Comparison of ENCODE assay signal across 8 mouse cellular contexts in genomic region chr1:79775927-79776458, GRCm38 (mm10). TPM values are rescaled to one million over a fixed set of nuclear protein-coding genes. Genes with fewer than 3 reads are reported as not detected.
DNase-seq lines count a peak whose midpoint lies in the region; ATAC-seq and TF ChIP-seq lines count a peak whose summit lies in the region.

Gene Mrpl44 (plus strand): TSS chr1:79776018.
Gene Wdfy1 (minus strand): TSS chr1:79776143.

- peak within 1 kb of the TSS; percentile 82 for H3K4me3 ChIP-seq in C2C12 (ENCODE audit: insufficient read depth, poor library complexity, severe bottlenecking)
- H3K4me3 ChIP-seq in erythroblast, embryonic 14.5 days (replicated peaks) = peak within 1 kb of the TSS; percentile 86
- peak within 1 kb of the TSS; percentile 68 for H3K4me3 ChIP-seq in heart, embryonic 11.5 days (ENCODE audit: low read depth, low read length)
- peak within 1 kb of the TSS; percentile 91 for H3K4me3 ChIP-seq in kidney, embryonic 16.5 days (ENCODE audit: low read length)
- peak within 1 kb of the TSS; percentile 88 for H3K4me3 ChIP-seq in liver, adult 2 months (ENCODE audit: insufficient read depth, low read depth, low read length)
- peak within 1 kb of the TSS; percentile 43 for H3K4me3 ChIP-seq in myocyte

- peak; percentile 97 for ATAC-seq in heart, embryonic 11.5 days (replicated peaks; ENCODE audit: insufficient number of reproducible peaks, low FRiP score, low TSS enrichment)
- ATAC-seq in kidney, embryonic 16.5 days (ENCODE audit: low FRiP score, low TSS enrichment) = peak; percentile 100

- peaks cover 13% of the 10 kb centered on the region for H3K79me3 ChIP-seq in C2C12 (ENCODE audit: low read depth)

- under 1% methylated on average over 38 of the region's 38 CpGs for WGBS in heart, embryonic 11.5 days (ENCODE audit: insufficient replicate concordance)
- under 1% methylated on average over 38 of the region's 38 CpGs for WGBS in kidney, embryonic 16.5 days
- WGBS in liver, adult 2 months = under 1% methylated on average over 38 of the region's 38 CpGs

- TF ChIP-seq POLR2A in brain, embryonic 14.5 days (IDR thresholded peaks at IDR 0.05; ENCODE audit: borderline replicate concordance, extremely low read depth, insufficient read depth, insufficient read length, poor library complexity, severe bottlenecking) = peak; percentile 45; the same call in 1 of the 2 replicates
- 0 out of 2 replicates have a peak, but pooled peaks have one; percentile 12 for TF ChIP-seq POLR2A in liver, adult 2 months (IDR thresholded peaks at IDR 0.05; ENCODE audit: extremely low read depth, insufficient read depth, low read length)
- TF ChIP-seq POLR2A in myocyte (IDR thresholded peaks at IDR 0.05; ENCODE audit: insufficient read length, low read depth) = peak; percentile 65

- H3ac ChIP-seq in C2C12 (ENCODE audit: control insufficient read depth, insufficient read length, low read depth) = peak within 1 kb of the TSS; percentile 69
- H3ac ChIP-seq in myocyte (ENCODE audit: control insufficient read depth, insufficient read length) = peak within 1 kb of the TSS; percentile 74

- no peak for TF ChIP-seq CTCF in C2C12 (IDR thresholded peaks at IDR 0.05; ENCODE audit: control insufficient read depth, insufficient read depth, insufficient read length)
- no peak for TF ChIP-seq CTCF in brain, embryonic 14.5 days (IDR thresholded peaks at IDR 0.05; ENCODE audit: borderline replicate concordance, extremely low read depth, insufficient read depth, insufficient read length)
- TF ChIP-seq CTCF in liver, adult 2 months (IDR thresholded peaks at IDR 0.05; ENCODE audit: low read depth, low read length) = no peak

- peak; percentile 99 for DNase-seq in brain, embryonic 14.5 days (ENCODE audit: low read depth)
- DNase-seq in liver, adult 2 months (ENCODE audit: extremely low read depth, low read depth, low spot score) = peak; percentile 94
- DNase-seq in splenic B cell, adult 2 months (ENCODE audit: low read depth, low spot score) = peak; percentile 97

- peaks cover 30% of the 10 kb centered on the region for H3K36me3 ChIP-seq in C2C12 (ENCODE audit: control insufficient read depth, insufficient read depth)
- peaks cover 31% of the 10 kb centered on the region for H3K36me3 ChIP-seq in erythroblast, embryonic 14.5 days (ENCODE audit: control insufficient read depth)
- peaks cover 15% of the 10 kb centered on the region for H3K36me3 ChIP-seq in heart, embryonic 11.5 days (ENCODE audit: control insufficient read depth, insufficient read depth, low read length)
- H3K36me3 ChIP-seq in kidney, embryonic 16.5 days (ENCODE audit: insufficient read depth, low read length) = peaks cover 24% of the 10 kb centered on the region
- peaks cover 26% of the 10 kb centered on the region for H3K36me3 ChIP-seq in liver, adult 2 months (ENCODE audit: control insufficient read depth, insufficient read depth, low read length)
- peaks cover 16% of the 10 kb centered on the region for H3K36me3 ChIP-seq in myocyte (ENCODE audit: control insufficient read depth, insufficient read depth)
- peaks cover 14% of the 10 kb centered on the region for H3K36me3 ChIP-seq in splenic B cell, adult 2 months (ENCODE audit: control insufficient read depth, insufficient read depth, low read length, poor library complexity, severe bottlenecking)

- no peaks in the 10 kb centered on the region for H3K9me3 ChIP-seq in erythroblast, embryonic 14.5 days (ENCODE audit: control insufficient read depth, low read length)
- H3K9me3 ChIP-seq in heart, embryonic 11.5 days (replicated peaks; ENCODE audit: control insufficient read depth, low read length) = no peaks in the 10 kb centered on the region
- no peaks in the 10 kb centered on the region for H3K9me3 ChIP-seq in kidney, embryonic 16.5 days (ENCODE audit: low read length)

- H3K27me3 ChIP-seq in C2C12 (ENCODE audit: control insufficient read depth, insufficient read depth, insufficient read length) = no peaks in the 10 kb centered on the region
- H3K27me3 ChIP-seq in erythroblast, embryonic 14.5 days (ENCODE audit: control insufficient read depth) = no peaks in the 10 kb centered on the region
- no peaks in the 10 kb centered on the region for H3K27me3 ChIP-seq in heart, embryonic 11.5 days (ENCODE audit: control insufficient read depth, insufficient read depth, low read length)
- no peaks in the 10 kb centered on the region for H3K27me3 ChIP-seq in kidney, embryonic 16.5 days (ENCODE audit: insufficient read depth, low read length)
- no peaks in the 10 kb centered on the region for H3K27me3 ChIP-seq in liver, adult 2 months (ENCODE audit: control insufficient read depth, insufficient read depth, low read length)
- H3K27me3 ChIP-seq in myocyte (ENCODE audit: control insufficient read depth, insufficient read depth, insufficient read length) = no peaks in the 10 kb centered on the region
- no peaks in the 10 kb centered on the region for H3K27me3 ChIP-seq in splenic B cell, adult 2 months (ENCODE audit: control insufficient read depth, insufficient read depth, low read length, poor library complexity, severe bottlenecking)

- peaks cover 10% of the 10 kb centered on the region for H3K4me1 ChIP-seq in erythroblast, embryonic 14.5 days (ENCODE audit: control insufficient read depth)
- peaks cover 2% of the 10 kb centered on the region; the same call in 1 of the 2 replicates for H3K4me1 ChIP-seq in heart, embryonic 11.5 days (ENCODE audit: control insufficient read depth, insufficient read depth, low read length)
- H3K4me1 ChIP-seq in kidney, embryonic 16.5 days (ENCODE audit: insufficient read depth, low read length) = peaks cover 3% of the 10 kb centered on the region; the same call in 1 of the 2 replicates
- peaks cover 1% of the 10 kb centered on the region; the same call in 1 of the 2 replicates for H3K4me1 ChIP-seq in liver, adult 2 months (ENCODE audit: control insufficient read depth, insufficient read depth, low read length)

- H3K9ac ChIP-seq in heart, embryonic 11.5 days (ENCODE audit: low read depth, low read length) = peak within 1 kb of the TSS; percentile 81
- peak within 1 kb of the TSS; percentile 93 for H3K9ac ChIP-seq in kidney, embryonic 16.5 days (replicated peaks; ENCODE audit: low read length)
- peak within 1 kb of the TSS; percentile 89 for H3K9ac ChIP-seq in liver, adult 2 months (ENCODE audit: low read depth, low read length)

- peaks cover 25% of the 10 kb centered on the region for H3K79me2 ChIP-seq in C2C12 (ENCODE audit: control insufficient read depth, insufficient read depth)
- H3K79me2 ChIP-seq in liver, adult 2 months (ENCODE audit: control insufficient read depth, insufficient read depth, low read length) = 0 out of 2 replicates have a peak, but pooled peaks cover 2% of the 10 kb centered on the region
- peaks cover 13% of the 10 kb centered on the region for H3K79me2 ChIP-seq in myocyte (ENCODE audit: control insufficient read depth, insufficient read depth)

- H3K27ac ChIP-seq in heart, embryonic 11.5 days (ENCODE audit: low read depth, low read length) = peak within 1 kb of the TSS; percentile 73
- peak within 1 kb of the TSS; percentile 85 for H3K27ac ChIP-seq in kidney, embryonic 16.5 days (ENCODE audit: low read length)
- peak within 1 kb of the TSS; percentile 37 for H3K27ac ChIP-seq in liver, adult 2 months (replicated peaks; ENCODE audit: insufficient read depth, low read depth, low read length)

- peak within 1 kb of the TSS; percentile 69 for H3K4me2 ChIP-seq in heart, embryonic 11.5 days
- peak within 1 kb of the TSS; percentile 72 for H3K4me2 ChIP-seq in kidney, embryonic 16.5 days (replicated peaks; ENCODE audit: low read depth, low read length)
- H3K4me2 ChIP-seq in myocyte (ENCODE audit: low read depth) = peak within 1 kb of the TSS; percentile 69

TF ChIP-seq in C2C12, 6 proteins besides CTCF, POLR2A, EP300 and RAD21:
- TF ChIP-seq MAX (IDR thresholded peaks at IDR 0.05) (peak; percentile 86), FOSL1 (IDR thresholded peaks at IDR 0.05; ENCODE audit: insufficient read depth, low read length, poor library complexity, severe bottlenecking) (no peak), MYOG (IDR thresholded peaks at IDR 0.05; ENCODE audit: control insufficient read depth, extremely low read depth, insufficient read length) (no peak), CEBPB (IDR thresholded peaks at IDR 0.05; ENCODE audit: low read depth) (no peak)

TF ChIP-seq in myocyte, 11 proteins besides CTCF, POLR2A, EP300 and RAD21 (continues in another document):
- peak; percentile 18 for TF ChIP-seq E2F4 (IDR thresholded peaks at IDR 0.05; ENCODE audit: insufficient read depth)
- TF ChIP-seq MYOD1 (IDR thresholded peaks at IDR 0.05; ENCODE audit: control insufficient read depth in 1 of 3, insufficient read length in 2 of 3, low read depth in 2 of 3) = no peak
- peak; percentile 62 for TF ChIP-seq MAX (IDR thresholded peaks at IDR 0.05; ENCODE audit: low read depth)
- peak; percentile 73 for TF ChIP-seq SRF (IDR thresholded peaks at IDR 0.05; ENCODE audit: control insufficient read depth, insufficient read length, low read depth)
- no peak for TF ChIP-seq USF1 (IDR thresholded peaks at IDR 0.05; ENCODE audit: low read depth)
- no peak for TF ChIP-seq TCF3 (IDR thresholded peaks at IDR 0.05; ENCODE audit: insufficient read length, low read depth)
- TF ChIP-seq TCF12 (IDR thresholded peaks at IDR 0.05; ENCODE audit: insufficient read depth, poor library complexity, severe bottlenecking) = no peak
- peak in 1 of 3 experiments; percentile 48 for TF ChIP-seq MYOG (IDR thresholded peaks at IDR 0.05; ENCODE audit: control insufficient read depth in 1 of 3, insufficient read depth in 1 of 3, insufficient read length in 2 of 3, low read depth in 2 of 3)
- TF ChIP-seq REST (IDR thresholded peaks at IDR 0.05; ENCODE audit: insufficient read depth, insufficient read length) = no peak

RNA-seq across cellular contexts. Expression of gene Mrpl44, which starts in this region (rescaled TPM):
- polyA plus RNA-seq in C2C12 (2012; fragmentation: generic; extraction: Trizol) = 22.8 TPM
- 21.6 and 22.7 TPM in 2 replicates for polyA plus RNA-seq in brain, embryonic 14.5 days (2012; rRNA removed)
- 1.0 and 1.2 TPM in 2 replicates for polyA plus RNA-seq in erythroblast, embryonic 14.5 days (2012)
- 45.3 and 49.0 TPM in 2 replicates for polyA plus RNA-seq in heart, embryonic 11.5 days (2014; fragmentation: Nextera tagmentation; extraction: Ambion mirVana)
- polyA plus RNA-seq in kidney, embryonic 16.5 days (2015; fragmentation: Nextera tagmentation; extraction: Ambion mirVana) = 63.0 and 66.3 TPM in 2 replicates
- 22.7 and 23.0 TPM in 2 replicates for total RNA-seq in liver, adult 2 months (2014; rRNA removed)
- polyA plus RNA-seq in liver, adult 2 months (2012; rRNA removed) = 8.0 and 9.2 TPM in 2 replicates
- 32.6 TPM for polyA plus RNA-seq in myocyte (2012; fragmentation: generic; extraction: Trizol)

RNA-seq across cellular contexts. Expression of gene Wdfy1, which starts in this region (rescaled TPM):
- polyA plus RNA-seq in C2C12 (2012; fragmentation: generic; extraction: Trizol) (22.7 TPM), myocyte (2012; fragmentation: generic; extraction: Trizol) (28.6 TPM)
- polyA plus RNA-seq in brain, embryonic 14.5 days (2012; rRNA removed) = 45.1 and 71.0 TPM in 2 replicates
- polyA plus RNA-seq in erythroblast, embryonic 14.5 days (2012) = 0.52 and 0.58 TPM in 2 replicates
- polyA plus RNA-seq in heart, embryonic 11.5 days (2014; fragmentation: Nextera tagmentation; extraction: Ambion mirVana) = 23.7 and 24.5 TPM in 2 replicates
- 53.2 and 54.2 TPM in 2 replicates for polyA plus RNA-seq in kidney, embryonic 16.5 days (2015; fragmentation: Nextera tagmentation; extraction: Ambion mirVana)
- total RNA-seq in liver, adult 2 months (2014; rRNA removed) = 31.0 and 31.8 TPM in 2 replicates
- polyA plus RNA-seq in liver, adult 2 months (2012; rRNA removed) = 17.3 and 19.8 TPM in 2 replicates

Comparison
In these comparisons a context has a peak if more than half of its experiments do, and no peak if none do; other contexts are left out.
1. Peak in every context shown above with its lines: DNase-seq, ATAC-seq, H3K4me3 ChIP-seq and H3K27ac ChIP-seq.
2. RNA of gene Wdfy1 (polyA plus RNA-seq): 45.1 to 71.0 TPM in brain, embryonic 14.5 days, 53.2 to 54.2 TPM in kidney, embryonic 16.5 days, 28.6 TPM in myocyte (single experiment), 23.7 to 24.5 TPM in heart, embryonic 11.5 days, 22.7 TPM in C2C12 (single experiment) and 17.3 to 19.8 TPM in liver, adult 2 months; 0.52 to 0.58 TPM in erythroblast, embryonic 14.5 days; every median in the first group is over 10 times any median in the second.
3. POLR2A ChIP-seq: peak in every context shown above with its lines; median percentile 65 in myocyte; 45 in brain, embryonic 14.5 days; 12 in liver, adult 2 months.